Mouse (Mus musculus) neural tube, embryonic 12.5 days (tissue): ENCODE measurements around the gene Neu3. TPM values are rescaled to one million over a fixed set of nuclear protein-coding genes. Genes with fewer than 3 reads are reported as not detected.

Source experiments
- ATAC-seq: fragments of 200-750 bp; cut with Nextera tagmentation; 2 replicates; pipeline ENCODE4 v1.8.0; 2017; ENCODE audit warnings: low read depth, mild to moderate bottlenecking, moderate TSS enrichment, moderate library complexity; ENCODE audit not compliant: low FRiP score
- H3K27ac ChIP-seq: fragments of 300-500 bp; sonication (generic); 2 replicates; pipeline ENCODE4 v1.5.1; 2016
- H3K27me3 ChIP-seq: fragments of 300-500 bp; sonication (generic); replicated peaks from 2 replicates; pipeline ENCODE4 v1.6.1; 2016; ENCODE audit warnings: mild to moderate bottlenecking
- H3K36me3 ChIP-seq: fragments of 300-500 bp; sonication (generic); 2 replicates; pipeline ENCODE4 v1.6.1; 2016; ENCODE audit warnings: mild to moderate bottlenecking
- H3K4me1 ChIP-seq: fragments of 300-500 bp; sonication (generic); 2 replicates; pipeline ENCODE4 v1.6.1; 2016
- H3K4me2 ChIP-seq: fragments of 300-500 bp; sonication (generic); replicated peaks from 2 replicates; pipeline ENCODE4 v1.6.1; 2016; ENCODE audit warnings: mild to moderate bottlenecking
- H3K4me3 ChIP-seq: fragments of 300-500 bp; sonication (generic); 2 replicates; pipeline ENCODE4 v1.5.1; 2016
- H3K9ac ChIP-seq: fragments of 300-500 bp; sonication (generic); 2 replicates; pipeline ENCODE4 v1.6.1; 2016; ENCODE audit warnings: mild to moderate bottlenecking
- H3K9me3 ChIP-seq: fragments of 300-500 bp; sonication (generic); 2 replicates; pipeline ENCODE4 v1.6.1; 2016; ENCODE audit warnings: mild to moderate bottlenecking
- WGBS: fragments of 180-500 bp; shearing (Covaris S2); methylation state at CpG from one replicate; pipeline ENCODE4 v1.1.7; 2016; 5-methylcytosine and 5-hydroxymethylcytosine counted together
- polyA plus RNA-seq: library from polyadenylated mRNA; unstranded; fragments of >200 nt; fragmentation: Nextera tagmentation; extraction: Ambion mirVana; gene quantifications from 2 replicates; pipeline ENCODE4 v1.2.1, GENCODE M21; 2016

The Neu3 gene
- polyA plus RNA-seq, 1 experiment from 2014 or later = 2.2 TPM

GRCm38 (mm10) chr7:99785553-99785952 is 42.7 kb downstream of the Neu3 start:
- Histone ChIP-seq H3K4me1 (peaks cover 13% of the 10 kb centered on the region), H3K36me3 (no peaks in the 10 kb centered on the region), H3K4me2 (no peak overlapping the region), H3K27ac (no peak overlapping the region), H3K9ac (no peak overlapping the region), H3K4me3 (no peak overlapping the region), H3K9me3 (no peaks in the 10 kb centered on the region), H3K27me3 (no peaks in the 10 kb centered on the region)
- WGBS = 87% methylated on average over 3 of the region's 3 CpGs
- ATAC-seq = no peak

GRCm38 (mm10) chr7:99783421-99783820 is 44.8 kb downstream of the Neu3 start:
- no peak for ATAC-seq
- Histone ChIP-seq H3K36me3 (no peaks in the 10 kb centered on the region), H3K9me3 (no peaks in the 10 kb centered on the region), H3K4me1 (peaks cover 9% of the 10 kb centered on the region), H3K4me2 (no peak overlapping the region), H3K4me3 (no peak overlapping the region), H3K9ac (no peak overlapping the region), H3K27me3 (no peaks in the 10 kb centered on the region), H3K27ac (no peak overlapping the region)
- whole genome bisulfite sequencing = 77% methylated on average over 7 of the region's 7 CpGs

GRCm38 (mm10) chr7:99781916-99782315 is 46.3 kb downstream of the Neu3 start:
- H3K27ac ChIP-seq = no peak overlapping the region
- H3K4me2 ChIP-seq = no peak overlapping the region
- H3K9me3 ChIP-seq = no peaks in the 10 kb centered on the region
- no peaks in the 10 kb centered on the region for H3K4me1 ChIP-seq
- 88% methylated on average over 2 of the region's 2 CpGs for WGBS
- H3K36me3 ChIP-seq = no peaks in the 10 kb centered on the region
- no peaks in the 10 kb centered on the region for H3K27me3 ChIP-seq
- no peak for ATAC-seq
- no peak overlapping the region for H3K4me3 ChIP-seq
- no peak overlapping the region for H3K9ac ChIP-seq

- no peak overlapping the region for H3K4me2 ChIP-seq
- no peaks in the 10 kb centered on the region for H3K4me1 ChIP-seq
- no peak overlapping the region for H3K4me3 ChIP-seq
- ATAC-seq = no peak
- H3K27me3 ChIP-seq = no peaks in the 10 kb centered on the region
- H3K9ac ChIP-seq = no peak overlapping the region
- no peak overlapping the region for H3K27ac ChIP-seq
- no peaks in the 10 kb centered on the region for H3K9me3 ChIP-seq
- H3K36me3 ChIP-seq = no peaks in the 10 kb centered on the region
- WGBS = 78% methylated on average over 5 of the region's 5 CpGs
These were observed 46.8 kb downstream of the Neu3 start for GRCm38 (mm10) chr7:99781385-99781784.

- no peak within 1 kb of the TSS for H3K4me2 ChIP-seq
- no peaks in the 10 kb centered on the region for H3K27me3 ChIP-seq
- H3K4me3 ChIP-seq = no peak within 1 kb of the TSS
- no peak for ATAC-seq
- peaks cover 18% of the 10 kb centered on the region for H3K9me3 ChIP-seq
- WGBS = 94% methylated on average over 2 of the region's 2 CpGs
- no peak within 1 kb of the TSS for H3K9ac ChIP-seq
- H3K4me1 ChIP-seq = no peaks in the 10 kb centered on the region
- no peaks in the 10 kb centered on the region for H3K36me3 ChIP-seq
- no peak within 1 kb of the TSS for H3K27ac ChIP-seq
These were observed 65.0 kb downstream of the Neu3 start, which contains the start of gene Olfr521 for GRCm38 (mm10) chr7:99763207-99763606. Gene Olfr521 (plus strand): TSS chr7:99763507.

Other genes starting within 250 kb of the Neu3 start
- 2.9 TPM in 2 replicates for gene Tpbgl, start 201.3 kb downstream of the Neu3 start, polyA plus RNA-seq
- gene Slco2b1, start 117.1 kb downstream of the Neu3 start, polyA plus RNA-seq = 3.7 and 4.7 TPM in 2 replicates
- gene Olfr520, start 98.1 kb downstream of the Neu3 start, polyA plus RNA-seq = not detected in 2 replicates
- gene Olfr521, start 64.9 kb downstream of the Neu3 start, polyA plus RNA-seq = not detected in 2 replicates
- gene Xrra1, start 30.7 kb upstream of the Neu3 start, polyA plus RNA-seq = 0.52 and 0.72 TPM in 2 replicates
- gene Spcs2, start 35.0 kb upstream of the Neu3 start, polyA plus RNA-seq = 337 and 365 TPM in 2 replicates
- 7.2 TPM in 2 replicates for gene Rnf169, start 152.0 kb upstream of the Neu3 start, polyA plus RNA-seq
- gene Chrdl2, start 177.8 kb upstream of the Neu3 start, polyA plus RNA-seq = 0.26 and 0.30 TPM in 2 replicates